Mouse (Mus musculus): ENCODE data around the gene Pex19. TPM values are rescaled to one million over a fixed set of nuclear protein-coding genes. Genes with fewer than 3 reads are reported as not detected.

The Pex19 gene
- 100 to 1,000 TPM in 1 of 2 experiments, 10 to 100 TPM in 1; 82.9 to 122 TPM for polyA plus RNA-seq (2017; shearing (Covaris generic))

DNA sequence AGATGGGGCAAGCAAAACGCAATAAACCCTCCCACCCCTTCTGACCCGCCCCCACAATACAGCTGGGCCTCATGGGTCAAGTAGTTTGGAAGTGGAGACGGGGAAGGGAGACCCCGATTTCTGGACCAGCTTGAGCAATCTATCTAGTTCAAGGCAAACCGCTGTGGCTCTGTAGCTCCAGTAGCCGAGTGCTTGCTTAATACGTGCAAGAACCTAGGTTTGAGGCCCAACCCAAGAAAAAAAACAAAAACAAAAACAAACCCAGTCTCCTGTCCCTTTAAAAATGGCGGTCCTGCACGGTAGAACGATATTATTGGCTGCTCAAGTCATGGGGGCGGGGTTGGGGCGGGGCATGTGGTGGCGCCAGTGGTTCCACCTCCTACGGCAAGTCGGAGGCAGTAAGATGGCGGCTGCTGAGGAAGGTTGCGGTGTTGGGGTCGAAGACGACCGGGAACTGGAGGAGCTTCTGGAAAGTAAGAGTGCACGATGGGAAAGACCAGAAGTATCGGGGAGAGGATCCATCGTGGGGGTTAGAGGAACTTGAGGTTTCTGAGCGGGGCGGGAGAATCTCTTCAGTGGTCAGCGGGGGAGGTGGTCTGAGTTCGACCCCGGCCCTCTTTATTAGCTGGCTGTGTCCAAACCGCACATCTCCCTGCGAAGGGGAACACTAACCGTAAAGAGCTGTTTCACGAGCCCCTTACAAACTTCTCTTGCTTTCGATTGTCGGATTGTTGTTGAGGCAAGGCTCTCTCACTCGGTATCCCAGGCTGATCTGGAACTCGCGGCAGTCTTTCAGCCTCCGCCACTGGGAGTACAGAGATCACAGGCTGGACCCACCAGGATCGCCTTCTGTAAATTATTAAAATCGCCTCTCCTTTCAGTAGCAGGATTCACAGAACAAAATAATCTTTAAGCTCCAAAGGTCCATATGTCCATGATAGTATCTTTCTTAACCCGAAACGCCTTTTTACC, at the start of gene Pex19:
Pex19 (plus strand) TSS at position 380 of the 972 bp plus-strand sequence.
- ATAC-seq = peak; percentile 94

DNA sequence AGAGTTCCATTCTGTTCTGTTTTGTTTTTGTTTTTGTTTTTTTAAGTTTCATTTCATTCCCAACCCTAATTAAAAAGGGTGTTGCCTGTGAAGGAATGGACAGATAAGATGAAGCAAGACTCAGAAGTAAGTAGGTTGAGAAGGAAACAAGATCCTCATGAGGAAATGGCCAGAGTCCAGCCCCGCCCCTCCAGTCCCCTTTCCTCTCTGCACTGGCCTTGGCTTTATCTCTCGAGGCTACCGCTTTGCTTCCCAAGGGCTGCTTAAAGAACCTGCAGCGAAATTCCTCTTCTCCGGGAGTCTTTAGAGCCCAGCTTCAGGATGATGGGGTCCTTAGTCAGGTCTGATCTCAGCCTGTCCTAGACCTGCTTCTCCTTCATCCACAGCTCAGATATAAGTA, 48.6 kb upstream of the Pex19 start:
- ATAC-seq = no peak

DNA sequence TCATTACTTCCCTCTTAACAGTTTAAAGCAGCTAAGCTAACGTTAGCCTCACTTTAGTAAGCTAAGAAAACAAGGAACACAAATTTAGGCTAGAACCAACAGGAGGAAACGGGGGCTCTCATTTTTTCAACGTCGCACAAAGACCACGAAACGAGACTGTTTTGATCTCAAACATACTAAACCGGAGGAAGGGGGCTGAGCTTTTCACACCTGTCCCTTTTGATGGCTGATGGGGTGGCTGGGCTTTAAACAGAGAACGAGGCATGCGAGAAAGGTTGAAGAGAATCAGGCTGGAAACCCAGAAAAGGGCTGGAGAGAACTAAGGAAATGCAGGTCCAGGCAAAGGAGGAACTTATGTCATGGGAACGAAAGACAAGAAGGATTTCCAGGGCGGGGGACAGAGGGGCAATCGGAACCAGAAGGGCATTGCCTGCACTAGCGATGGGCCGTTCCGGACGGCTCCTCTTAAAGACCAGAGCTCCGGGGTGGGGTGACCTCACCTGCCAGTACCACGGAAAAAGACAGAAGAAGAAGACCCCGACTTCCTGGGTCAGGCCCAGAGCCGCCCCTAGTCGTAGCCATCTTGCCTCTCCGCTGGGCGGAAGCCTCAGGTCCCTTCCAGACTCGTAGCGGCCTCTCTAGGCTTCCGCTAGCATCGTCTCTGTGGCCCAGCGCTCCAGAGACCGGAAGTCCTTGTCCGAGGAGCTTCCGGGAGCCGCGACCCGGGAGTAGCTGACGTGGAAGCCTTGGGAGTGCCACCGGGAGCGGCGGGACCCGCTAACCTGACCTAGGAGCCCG, 44.3 kb upstream of the Pex19 start, which contains the start of the genes Copa and Ncstn:
Copa (plus strand) TSS at position 429 of the 798 bp plus-strand sequence.
Ncstn (minus strand) TSS at position 695 of the 798 bp plus-strand sequence.
- peak; percentile 99 for ATAC-seq

DNA sequence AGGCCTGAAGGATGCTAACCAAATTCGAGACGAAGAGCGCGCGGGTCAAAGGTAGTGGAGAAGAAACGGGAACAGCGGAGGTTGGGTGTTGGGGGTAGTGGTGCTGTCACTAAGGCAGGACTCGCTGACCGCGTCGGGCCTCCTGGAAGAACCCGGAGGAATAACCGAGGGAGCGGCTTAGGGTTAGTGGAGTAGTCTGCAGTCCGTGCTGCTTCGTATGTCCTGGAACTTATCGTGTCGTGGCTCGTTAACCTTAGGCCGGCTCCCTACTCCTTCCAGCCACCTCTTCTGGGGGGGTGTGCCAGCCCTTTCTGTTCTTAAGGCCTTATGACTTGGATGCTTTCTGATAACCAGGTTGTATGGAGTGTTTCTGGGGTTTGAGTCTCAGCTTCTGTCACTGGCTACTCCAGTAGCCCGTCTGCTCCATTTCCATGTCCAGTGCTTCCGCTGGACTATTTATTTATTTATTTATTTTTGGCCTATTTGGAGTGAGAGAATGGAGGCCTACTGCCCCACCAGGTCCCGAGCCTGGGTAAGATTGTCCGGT, 43.6 kb upstream of the Pex19 start:
- ATAC-seq = peak; percentile 48

DNA sequence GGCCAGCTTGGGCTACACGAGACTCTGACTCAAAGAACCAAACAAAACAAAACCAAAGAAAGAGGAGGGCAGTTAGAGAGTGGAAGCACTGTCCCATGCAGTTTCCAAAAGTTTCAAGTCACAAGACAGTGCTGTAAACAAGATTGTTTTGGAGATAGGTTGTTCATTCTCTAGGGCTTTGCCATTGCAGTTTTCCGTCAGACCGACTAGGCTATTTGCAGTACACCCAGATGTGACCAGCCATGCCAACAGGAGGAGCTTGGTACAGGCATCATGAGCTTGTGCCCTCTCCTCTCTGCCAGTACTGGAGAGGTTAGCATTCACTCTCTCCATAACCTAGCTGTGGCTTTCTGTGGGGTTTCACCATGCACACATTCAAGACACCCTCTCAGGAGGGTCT, 33.0 kb upstream of the Pex19 start:
- no peak for ATAC-seq

DNA sequence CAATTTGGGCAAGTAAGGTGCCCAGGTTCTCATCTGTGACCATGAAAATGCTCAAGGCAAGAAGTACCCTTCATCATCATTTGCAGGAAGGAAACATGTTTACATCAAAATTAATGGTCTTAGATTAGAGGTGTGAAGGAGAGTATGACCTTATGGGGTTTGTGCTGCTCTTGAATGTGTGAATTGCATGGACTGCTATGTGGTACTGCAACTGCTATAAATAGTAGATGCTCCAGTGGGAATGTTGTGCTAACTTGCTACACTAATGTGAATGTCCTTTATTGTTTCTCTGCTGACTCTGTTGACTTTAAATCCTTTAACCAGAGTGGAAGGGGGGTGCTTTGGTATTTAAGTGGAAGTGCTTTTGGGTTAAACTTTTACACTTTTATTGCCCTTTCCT, 32.3 kb upstream of the Pex19 start:
- ATAC-seq = no peak

DNA sequence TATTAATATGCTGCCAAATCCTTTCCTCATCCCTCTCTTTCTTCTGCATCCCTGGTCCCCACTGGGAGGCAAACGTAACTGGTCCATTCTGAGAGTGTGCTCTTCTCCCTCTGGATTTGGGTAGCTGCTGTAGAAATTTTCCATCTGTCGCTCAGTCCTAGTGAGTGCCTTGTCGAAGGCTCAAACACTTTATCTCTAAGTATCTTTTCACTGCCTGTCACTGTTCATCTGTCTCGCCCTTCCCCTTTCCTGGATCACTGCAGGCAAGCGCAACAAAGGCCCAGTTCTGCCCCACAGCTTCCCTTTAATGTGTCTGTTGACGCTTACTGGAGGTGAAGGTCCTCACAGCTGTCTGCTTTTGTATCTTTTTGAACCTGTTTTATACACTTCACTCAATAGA, 31.4 kb upstream of the Pex19 start:
- no peak for ATAC-seq

DNA sequence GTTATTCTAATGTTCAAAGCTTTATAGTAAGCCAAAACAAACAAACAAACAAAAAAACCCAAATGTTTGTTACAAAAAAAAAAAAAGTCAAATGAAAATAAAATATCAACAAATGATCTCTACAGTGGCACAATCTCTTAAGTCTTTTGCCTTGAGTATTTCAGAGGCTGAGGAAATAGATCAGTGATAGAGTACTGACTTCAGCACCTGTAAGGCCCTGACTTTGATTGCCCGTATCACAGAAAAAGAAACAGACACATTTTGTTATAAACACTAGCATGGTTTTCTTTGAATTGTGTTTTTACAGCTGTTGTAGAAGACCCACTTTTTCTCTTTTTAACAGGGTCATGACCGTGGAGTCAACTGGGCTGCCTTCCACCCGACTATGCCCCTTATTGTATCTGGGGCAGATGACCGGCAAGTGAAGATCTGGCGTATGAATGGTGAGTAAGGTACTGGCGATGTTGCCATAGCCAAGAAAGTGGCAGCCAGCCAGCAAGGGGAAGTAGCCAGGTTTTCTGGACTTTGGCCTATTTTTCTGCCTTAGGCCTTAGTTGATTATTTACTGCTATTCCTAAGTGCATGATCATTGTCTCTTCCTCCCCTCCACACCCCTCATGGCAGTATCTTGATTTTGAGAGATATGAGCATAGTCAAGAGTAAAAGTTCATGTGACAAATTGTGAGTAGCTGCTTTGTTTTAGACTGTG, 27.1 kb upstream of the Pex19 start:
- ATAC-seq = no peak

DNA sequence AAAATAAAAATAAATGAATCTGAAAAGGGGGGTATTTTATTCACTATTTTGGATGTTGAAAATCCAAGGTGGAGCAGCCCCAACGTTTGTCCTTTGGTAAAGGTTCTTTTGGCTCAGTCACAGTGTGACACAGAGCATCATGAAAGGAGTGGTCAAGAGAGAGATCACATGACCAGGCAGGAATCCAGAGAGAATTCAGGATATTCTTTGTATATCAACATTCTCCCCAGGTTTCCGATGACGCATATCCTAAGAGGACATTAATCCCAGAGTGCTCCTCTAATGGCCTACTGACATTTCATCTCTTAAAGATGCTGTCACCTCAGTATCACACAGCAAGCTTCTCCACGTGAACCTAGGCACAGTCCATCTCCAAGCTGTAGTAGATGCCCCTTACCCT, 22.9 kb upstream of the Pex19 start:
- no peak for ATAC-seq

DNA sequence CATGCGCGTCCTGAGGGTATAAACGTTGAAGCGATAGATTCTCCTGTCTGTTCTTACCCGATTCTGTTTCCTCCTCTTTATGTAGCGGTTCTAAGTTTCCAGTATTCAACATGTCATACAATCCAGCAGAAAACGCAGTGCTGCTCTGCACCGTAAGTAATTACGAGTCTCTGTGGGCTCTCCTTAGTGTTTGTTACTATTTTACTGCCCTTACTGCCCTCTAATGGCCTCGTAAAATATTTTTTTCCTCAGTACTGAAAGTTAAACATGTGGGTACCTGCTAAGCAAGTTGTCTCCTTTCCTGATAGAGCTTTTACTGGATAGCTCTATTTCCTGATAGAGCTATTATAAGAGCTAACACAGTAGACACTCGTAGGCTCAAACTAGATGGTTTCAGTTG, 21.5 kb upstream of the Pex19 start:
- ATAC-seq = no peak

DNA sequence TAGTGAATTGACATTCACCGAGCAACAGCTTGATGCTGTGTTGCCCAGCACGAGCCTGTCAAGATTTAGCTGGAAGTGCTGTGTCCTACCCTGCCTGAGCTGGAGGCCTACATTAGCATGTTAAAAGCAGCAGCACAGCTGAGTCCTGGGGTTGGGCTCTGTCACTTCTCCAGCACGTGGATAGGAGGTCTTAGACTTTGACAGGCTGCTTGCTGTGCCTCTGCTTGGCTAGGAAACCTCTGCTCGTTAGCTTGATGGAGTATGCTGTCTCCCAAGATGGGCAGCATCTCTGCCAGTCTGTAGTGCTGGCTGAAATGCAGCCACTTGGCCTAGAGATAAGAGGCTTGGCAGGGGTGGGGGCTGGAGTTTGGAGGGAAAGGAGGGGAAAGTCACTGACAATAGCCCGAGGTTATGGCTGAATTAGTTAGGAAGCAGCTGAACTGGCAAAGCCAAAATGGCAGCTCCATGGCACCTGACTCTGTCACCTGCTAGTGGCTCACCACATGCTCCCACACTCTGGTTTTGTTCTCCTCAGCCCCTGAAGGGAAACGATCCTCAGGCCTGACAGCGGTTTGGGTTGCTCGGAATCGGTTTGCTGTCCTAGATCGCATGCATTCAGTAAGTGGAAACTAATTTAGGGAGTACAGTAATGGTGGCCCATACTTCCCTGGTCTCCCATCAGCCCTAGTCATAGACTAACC, 18.6 kb upstream of the Pex19 start:
- no peak for ATAC-seq

DNA sequence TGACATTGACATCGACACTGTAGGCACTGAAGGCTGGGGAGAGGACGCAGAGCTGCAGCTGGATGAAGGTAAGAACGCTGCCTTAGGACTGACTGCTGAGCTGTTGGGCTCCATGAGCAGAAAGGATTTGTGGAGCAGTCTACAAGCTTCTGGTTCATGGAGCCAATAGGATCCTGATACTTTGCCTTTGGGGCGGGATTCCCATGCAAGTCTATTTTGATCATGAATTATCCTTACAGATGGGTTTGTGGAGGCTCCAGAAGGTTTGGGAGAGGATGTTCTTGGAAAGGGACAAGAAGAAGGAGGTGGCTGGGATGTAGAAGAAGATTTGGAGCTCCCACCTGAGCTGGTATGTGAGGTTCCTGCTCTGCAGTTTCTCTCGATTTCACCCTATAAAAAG, 9.6 kb upstream of the Pex19 start:
- ATAC-seq = no peak

DNA sequence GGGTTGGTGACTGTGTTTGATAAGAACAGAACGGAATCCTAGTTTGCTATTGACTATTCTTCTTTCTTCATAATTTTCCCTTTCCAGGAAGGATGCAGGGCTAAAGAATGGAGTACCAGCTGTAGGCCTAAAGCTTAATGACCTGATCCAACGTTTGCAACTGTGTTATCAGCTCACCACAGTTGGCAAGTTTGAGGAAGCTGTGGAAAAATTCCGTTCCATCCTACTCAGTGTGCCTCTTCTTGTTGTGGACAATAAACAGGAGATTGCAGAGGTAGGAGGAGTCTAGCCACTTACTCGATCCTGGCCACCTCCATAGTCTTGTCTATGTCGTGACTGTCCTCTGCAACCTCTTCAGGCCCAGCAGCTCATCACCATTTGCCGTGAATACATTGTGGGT, 7.5 kb upstream of the Pex19 start:
- ATAC-seq = no peak

DNA sequence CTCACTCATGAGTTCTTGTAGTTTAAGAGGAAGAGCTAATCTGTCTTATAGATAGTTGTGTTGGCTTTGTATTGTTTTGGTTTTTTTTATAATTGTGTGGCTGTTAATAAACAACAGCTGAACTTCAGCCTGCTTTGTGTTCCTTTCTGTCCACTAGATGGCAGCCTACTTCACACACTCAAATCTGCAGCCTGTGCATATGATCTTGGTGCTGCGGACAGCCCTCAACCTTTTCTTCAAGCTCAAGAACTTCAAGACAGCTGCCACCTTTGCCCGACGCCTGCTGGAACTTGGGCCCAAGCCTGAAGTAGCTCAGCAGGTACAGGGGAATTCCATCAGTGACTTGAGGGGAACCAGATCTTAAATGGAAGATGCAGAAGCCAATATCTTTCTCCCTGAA, 6.8 kb upstream of the Pex19 start:
- ATAC-seq = peak; percentile 78

DNA sequence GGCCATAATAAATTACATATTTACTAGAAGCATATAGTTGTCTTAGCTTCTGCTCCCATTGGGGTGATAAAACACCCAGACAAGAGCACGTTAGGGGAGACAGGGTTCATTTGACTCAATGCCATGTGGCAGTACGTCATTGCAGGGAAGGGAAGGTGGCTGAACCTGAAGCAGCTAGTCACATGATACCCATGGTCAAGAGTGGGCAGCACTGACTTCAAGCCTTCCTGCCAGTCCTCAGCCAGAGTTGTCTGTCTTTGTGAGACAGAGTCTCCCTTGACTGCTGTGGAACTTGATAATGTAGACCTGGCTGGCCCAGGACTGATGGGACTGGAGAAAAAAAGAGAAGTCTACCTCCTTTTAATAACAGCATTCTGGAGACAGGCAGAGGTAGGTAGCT, 3.9 kb upstream of the Pex19 start:
- no peak for ATAC-seq

DNA sequence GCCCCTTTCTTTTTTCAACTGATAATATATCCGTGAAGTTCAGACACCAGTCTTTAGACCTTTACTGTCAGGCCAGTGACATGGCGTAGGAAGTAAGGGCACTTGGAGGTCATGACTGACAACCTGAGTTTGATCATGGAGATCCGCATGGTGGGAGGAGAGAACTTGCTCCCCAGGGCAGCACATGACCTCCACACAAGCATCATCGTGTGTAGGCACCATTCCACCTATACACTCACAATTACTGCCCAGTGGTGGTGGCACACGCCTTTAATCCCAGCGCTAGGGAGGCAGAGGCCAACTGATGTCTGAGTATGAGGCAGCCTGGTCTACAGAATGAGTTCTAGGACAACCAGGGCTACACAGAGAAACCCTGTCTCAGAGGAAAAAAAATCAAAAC, 2.0 kb upstream of the Pex19 start:
- ATAC-seq = no peak

DNA sequence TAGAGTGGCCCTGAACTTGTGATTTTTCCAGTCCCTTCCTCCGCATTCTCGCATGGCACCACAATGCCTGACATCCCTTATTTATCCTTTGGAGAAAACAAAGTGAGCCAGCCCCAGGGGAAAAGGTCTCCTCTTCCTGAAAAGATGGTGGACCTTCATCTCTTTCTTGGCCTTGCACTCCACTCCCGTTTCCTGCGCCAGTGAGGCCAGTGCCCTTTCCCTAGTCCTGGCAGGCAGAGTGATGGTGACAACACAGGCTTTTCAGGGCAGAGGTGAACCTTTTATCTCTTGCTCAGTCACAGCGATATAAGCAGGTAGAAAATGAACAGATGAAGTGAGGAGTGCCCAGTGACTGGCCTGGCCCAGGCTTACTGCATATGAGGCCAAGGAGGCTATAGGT, 932 bp downstream of the Pex19 start:
- no peak for ATAC-seq

DNA sequence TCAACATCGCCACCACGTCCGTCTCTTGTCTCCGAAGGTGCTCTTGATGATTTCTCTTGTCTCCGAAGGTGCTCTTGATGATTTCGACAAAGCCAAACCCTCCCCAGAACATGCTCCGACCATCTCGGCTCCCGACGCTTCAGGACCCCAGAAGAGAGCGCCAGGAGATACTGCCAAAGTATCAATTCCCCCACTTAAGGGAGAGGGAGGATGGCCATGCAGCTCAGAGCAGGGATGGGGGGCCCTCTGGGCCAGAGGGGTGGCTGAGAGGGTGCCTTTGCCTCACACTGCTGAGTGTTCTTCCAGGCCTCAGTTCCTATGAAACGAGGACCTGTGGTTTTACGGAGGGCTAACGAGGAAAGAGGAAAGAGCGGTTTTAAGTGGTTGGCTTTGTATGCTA, 2.0 kb downstream of the Pex19 start:
- ATAC-seq = no peak

DNA sequence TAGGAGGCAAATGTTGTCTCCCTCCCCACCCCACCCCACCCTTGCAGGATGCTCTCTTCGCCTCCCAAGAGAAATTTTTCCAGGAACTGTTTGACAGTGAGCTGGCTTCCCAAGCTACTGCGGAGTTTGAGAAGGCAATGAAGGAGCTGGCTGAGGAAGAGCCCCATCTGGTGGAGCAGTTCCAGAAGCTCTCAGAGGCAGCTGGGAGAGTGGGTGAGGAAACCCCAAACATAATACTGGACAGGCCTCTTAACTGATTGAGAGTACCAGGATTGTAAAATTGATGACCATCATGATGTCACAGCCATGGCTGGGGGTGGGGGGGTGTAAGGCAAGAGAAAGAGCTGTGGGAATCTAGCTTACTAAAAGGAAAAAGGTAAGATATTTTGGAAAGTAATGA, 2.6 kb downstream of the Pex19 start:
- no peak for ATAC-seq

DNA sequence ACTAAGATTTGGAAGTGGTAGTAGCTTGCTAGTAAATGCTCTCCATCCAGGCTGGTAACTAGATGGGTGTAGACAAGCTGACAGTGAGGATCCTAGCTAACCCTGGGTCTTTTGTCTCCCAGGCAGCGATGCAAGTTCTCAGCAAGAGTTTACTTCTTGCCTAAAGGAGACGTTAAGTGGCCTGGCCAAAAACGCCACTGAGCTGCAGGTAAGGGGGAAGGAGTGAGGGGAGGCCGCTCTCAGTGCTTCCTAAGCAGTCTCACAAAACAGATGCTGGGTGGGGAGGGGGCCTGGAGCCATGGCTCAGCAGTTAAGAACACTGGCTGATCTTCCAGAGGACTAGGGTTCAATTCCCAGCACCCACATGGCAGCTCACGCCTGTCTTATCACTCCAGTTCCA, 3.2 kb downstream of the Pex19 start:
- no peak for ATAC-seq

DNA sequence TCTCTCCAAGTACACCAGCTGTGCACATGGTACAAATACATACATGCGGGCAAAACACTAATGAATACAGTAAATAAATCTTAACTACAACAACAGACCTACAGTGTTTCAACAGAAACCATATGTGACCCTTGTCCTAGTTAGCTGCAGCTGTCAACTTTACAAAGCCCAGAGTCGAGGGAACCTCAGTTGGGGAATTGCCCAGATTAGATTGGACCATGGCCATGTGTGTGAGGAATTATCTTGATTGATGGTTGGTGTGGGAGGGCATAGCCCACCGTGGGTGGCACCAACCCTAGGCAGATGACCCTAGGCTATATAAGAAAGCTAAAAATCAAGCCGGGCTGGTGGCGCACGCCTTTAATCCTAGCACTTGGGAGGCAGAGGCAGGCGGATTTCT, 5.8 kb downstream of the Pex19 start:
- no peak for ATAC-seq

DNA sequence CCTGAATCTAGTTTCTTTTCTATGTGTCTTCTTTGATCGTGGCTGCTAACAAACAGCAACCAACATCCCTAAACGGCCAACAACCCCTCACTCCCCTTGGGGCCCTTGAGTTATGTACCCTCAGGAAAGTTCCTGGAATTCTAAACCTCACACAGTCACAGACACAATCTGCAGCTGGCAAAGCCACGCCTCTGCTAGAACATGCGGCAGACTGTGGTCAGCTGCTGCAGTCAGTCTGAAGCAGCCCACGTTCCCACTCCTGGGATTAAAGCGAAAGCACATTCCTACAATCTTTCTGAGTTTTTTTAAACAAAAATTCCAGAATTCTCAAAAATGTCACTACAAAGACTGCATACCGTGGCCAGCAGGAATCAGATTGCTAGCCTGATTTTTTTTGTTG, 7.0 kb downstream of the Pex19 start:
- ATAC-seq = no peak

Measured in CD4-positive, CD25-positive, alpha-beta regulatory T cell, adult 4 months (primary cell).